Mouse (Mus musculus) heart, postnatal 0 days (tissue): Measurements from ENCODE around the gene Camta1. TPM values are rescaled to one million over a fixed set of nuclear protein-coding genes. Genes with fewer than 3 reads are reported as not detected.

Source experiments
- ATAC-seq: fragments of 200-750 bp; cut with Nextera tagmentation; 2 replicates; pipeline ENCODE4 v1.8.0; 2017; ENCODE audit warnings: low read depth, moderate number of reproducible peaks, moderate library complexity; ENCODE audit not compliant: insufficient read depth
- DNase-seq: peaks from one replicate; pipeline ENCODE4 v3.0.0-alpha.2; 2016; ENCODE audit warnings: low spot score
- H3K27ac ChIP-seq: fragments of 300-500 bp; sonication (generic); 2 replicates; pipeline ENCODE4 v1.5.1; 2014; ENCODE audit warnings: low read depth, mild to moderate bottlenecking
- H3K27me3 ChIP-seq: fragments of 300-500 bp; sonication (generic); 2 replicates; pipeline ENCODE4 v1.6.1; 2014; ENCODE audit warnings: low read length, mixed read lengths; ENCODE audit not compliant: control insufficient read depth, insufficient read depth
- H3K36me3 ChIP-seq: fragments of 300-500 bp; sonication (generic); replicated peaks from 2 replicates; pipeline ENCODE4 v1.6.1; 2014; ENCODE audit warnings: low read length, mixed read lengths; ENCODE audit not compliant: control insufficient read depth, insufficient read depth
- H3K4me1 ChIP-seq: fragments of 300-500 bp; sonication (generic); 2 replicates; pipeline ENCODE4 v1.6.1; 2014; ENCODE audit warnings: antibody characterized with exemption; ENCODE audit not compliant: control insufficient read depth, insufficient read depth
- H3K4me2 ChIP-seq: fragments of 300-500 bp; sonication (generic); 2 replicates; pipeline ENCODE4 v1.6.1; 2014; ENCODE audit warnings: low read depth, mild to moderate bottlenecking, low read length, moderate library complexity
- H3K4me3 ChIP-seq: fragments of 300-500 bp; sonication (generic); 2 replicates; pipeline ENCODE4 v1.5.1; 2014; ENCODE audit warnings: low read depth, low read length
- H3K9ac ChIP-seq: fragments of 300-500 bp; sonication (generic); replicated peaks from 2 replicates; pipeline ENCODE4 v1.6.1; 2014; ENCODE audit warnings: low read depth, low read length, mixed read lengths
- H3K9me3 ChIP-seq: fragments of 300-500 bp; sonication (generic); replicated peaks from 2 replicates; pipeline ENCODE4 v1.6.1; 2016; ENCODE audit warnings: low read length; ENCODE audit not compliant: control insufficient read depth
- CTCF ChIP-seq: IDR thresholded peaks from 2 replicates; pipeline ENCODE4 v1.5.1; 2016; ENCODE audit warnings: antibody characterized with exemption, control low read depth, low read depth
- EP300 ChIP-seq: IDR thresholded peaks from 2 replicates; pipeline ENCODE4 v1.6.1; 2016; ENCODE audit warnings: antibody characterized with exemption, low read depth
- WGBS: fragments of 180-500 bp; shearing (Covaris S2); extraction: QIAGEN DNeasy Blood & Tissue Kit; methylation state at CpG from one replicate; pipeline ENCODE4 v1.1.7; 2014; 5-methylcytosine and 5-hydroxymethylcytosine counted together
- polyA plus RNA-seq: library from polyadenylated mRNA; unstranded; fragments of >200 nt; fragmentation: Nextera tagmentation; extraction: Ambion mirVana; gene quantifications from 2 replicates; pipeline ENCODE4 v1.2.1, GENCODE M21; 2015
- total RNA-seq: library from RNA; depleted of rRNA; stranded (reverse); fragments of >200 nt; gene quantifications from 2 replicates; pipeline ENCODE4 v1.2.3, GENCODE M21; 2014; ENCODE audit warnings: low replicate concordance

The Camta1 gene
- total and polyA plus RNA-seq, 2 experiments from 2014 or later, result 72.7 to 240 TPM

DNA sequence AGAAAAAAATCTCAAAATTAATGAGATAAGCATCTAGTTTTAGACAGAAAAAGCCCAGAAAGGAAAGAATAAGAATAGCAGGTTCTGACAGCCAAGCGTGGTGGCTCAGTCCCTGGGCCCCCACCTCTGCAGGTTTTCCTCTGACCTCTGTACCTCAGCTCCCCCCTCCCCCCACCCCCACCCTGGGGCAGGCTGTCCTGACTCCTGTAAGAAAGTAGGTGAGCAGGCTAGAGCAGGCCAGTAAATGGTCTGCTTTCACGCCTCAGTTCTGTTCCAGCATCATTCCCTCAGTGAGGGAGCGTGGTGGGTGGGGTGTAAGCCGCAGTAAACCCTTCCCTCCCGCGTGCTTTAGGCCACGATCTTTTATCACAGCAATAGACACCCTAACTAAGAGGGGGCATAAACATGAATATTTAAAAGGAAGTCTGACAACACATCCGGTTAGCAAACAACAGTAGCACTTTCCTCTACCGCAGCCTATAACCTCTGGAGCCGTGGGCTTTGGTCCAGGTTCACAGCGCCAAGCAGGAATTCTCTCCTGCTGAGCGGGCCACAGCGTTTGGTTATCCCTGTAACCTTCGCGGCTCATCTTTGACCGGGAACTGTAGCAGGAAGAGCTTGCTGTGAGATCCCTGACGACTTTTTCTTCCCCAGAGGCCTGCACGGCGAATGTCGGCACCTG lies 972.3 kb downstream of the Camta1 start:
- DNase-seq (no peak), ATAC-seq (no peak)
- Histone ChIP-seq H3K4me2 (peak overlapping the region; percentile 48), H3K4me3 (peak overlapping the region; percentile 7; the same call in 1 of the 2 replicates), H3K4me1 (no peaks in the 10 kb centered on the region), H3K9me3 (no peaks in the 10 kb centered on the region), H3K9ac (no peak overlapping the region), H3K27me3 (no peaks in the 10 kb centered on the region), H3K36me3 (no peaks in the 10 kb centered on the region), H3K27ac (0 out of 2 replicates have a peak overlapping the region, but pooled peaks have one; percentile 3)
- TF ChIP-seq CTCF (no peak), EP300 (no peak)
- WGBS, result 43% methylated on average over 20 of the region's 20 CpGs

GRCm38 (mm10) chr4:150888492-150888891 lies 973.2 kb downstream of the Camta1 start:
- H3K27ac ChIP-seq, result no peak overlapping the region
- DNase-seq, result no peak
- no peaks in the 10 kb centered on the region for H3K4me1 ChIP-seq
- no peak for TF ChIP-seq CTCF
- no peak for TF ChIP-seq EP300
- no peak for ATAC-seq
- H3K9me3 ChIP-seq, result no peaks in the 10 kb centered on the region
- WGBS, result 80% methylated on average over 4 of the region's 4 CpGs
- no peaks in the 10 kb centered on the region for H3K36me3 ChIP-seq
- no peak overlapping the region for H3K9ac ChIP-seq
- H3K4me2 ChIP-seq, result no peak overlapping the region
- no peak overlapping the region for H3K4me3 ChIP-seq
- H3K27me3 ChIP-seq, result no peaks in the 10 kb centered on the region

- no peak overlapping the region for H3K4me3 ChIP-seq
- TF ChIP-seq EP300 (no peak), CTCF (no peak)
- no peak overlapping the region for H3K9ac ChIP-seq
- no peaks in the 10 kb centered on the region for H3K9me3 ChIP-seq
- no peak overlapping the region for H3K27ac ChIP-seq
- no peaks in the 10 kb centered on the region for H3K27me3 ChIP-seq
- no peaks in the 10 kb centered on the region for H3K4me1 ChIP-seq
- no peaks in the 10 kb centered on the region for H3K36me3 ChIP-seq
- no peak for DNase-seq
- 81% methylated on average over 5 of the region's 5 CpGs for WGBS
- ATAC-seq, result no peak
- no peak overlapping the region for H3K4me2 ChIP-seq
These were observed 973.8 kb downstream of the Camta1 start for GRCm38 (mm10) chr4:150887903-150888302.

DNA sequence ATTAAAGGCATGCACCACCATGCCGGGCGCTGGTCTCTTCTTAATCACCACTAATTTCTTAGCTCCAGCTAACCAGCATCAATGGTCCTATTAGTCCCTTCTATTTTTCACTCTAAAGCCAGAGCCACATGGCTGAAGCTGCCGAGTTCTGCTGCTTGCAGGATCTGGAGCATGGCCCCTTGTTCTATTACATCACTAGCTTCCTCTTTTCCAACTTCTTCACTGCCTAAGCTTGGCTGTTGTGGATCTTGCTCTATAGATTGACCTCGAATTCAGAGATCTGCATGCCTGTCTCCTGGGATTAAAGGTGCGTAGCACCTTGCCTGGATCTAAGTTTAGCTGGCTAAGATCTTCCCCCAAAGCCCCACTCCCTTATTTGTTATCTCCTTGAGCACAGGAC lies 979.0 kb downstream of the Camta1 start:
- H3K4me1 ChIP-seq, result no peaks in the 10 kb centered on the region
- H3K4me2 ChIP-seq, result no peak overlapping the region
- peaks cover 17% of the 10 kb centered on the region for H3K9me3 ChIP-seq
- H3K4me3 ChIP-seq, result no peak overlapping the region
- H3K9ac ChIP-seq, result no peak overlapping the region
- no peak overlapping the region for H3K27ac ChIP-seq
- no peaks in the 10 kb centered on the region for H3K27me3 ChIP-seq
- ATAC-seq (no peak), DNase-seq (no peak)
- 71% methylated on average over 5 of the region's 5 CpGs for WGBS
- H3K36me3 ChIP-seq, result no peaks in the 10 kb centered on the region
- TF ChIP-seq CTCF, result no peak
- no peak for TF ChIP-seq EP300

DNA sequence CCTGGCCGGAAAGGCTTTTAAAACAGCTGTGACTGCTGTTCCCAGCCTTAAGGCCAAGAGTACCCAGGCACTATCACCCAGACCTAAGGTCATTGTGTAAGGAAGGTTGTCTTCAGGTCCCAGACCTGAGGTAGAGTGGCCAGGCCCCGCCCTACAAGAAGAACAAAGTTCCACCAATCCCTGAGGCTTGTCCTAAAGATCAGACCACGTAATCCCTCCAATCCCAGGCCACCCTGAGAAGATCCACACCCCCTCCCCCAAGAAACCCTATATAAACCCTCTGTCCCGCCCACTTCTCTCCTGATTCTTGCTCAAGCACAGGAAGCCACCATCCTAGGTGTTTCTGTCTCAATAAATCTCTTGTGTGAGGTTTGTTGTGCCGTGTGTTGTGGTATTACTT lies 981.3 kb downstream of the Camta1 start:
- H3K4me1 ChIP-seq, result no peaks in the 10 kb centered on the region
- no peak overlapping the region for H3K4me3 ChIP-seq
- no peaks in the 10 kb centered on the region for H3K36me3 ChIP-seq
- no peak overlapping the region for H3K27ac ChIP-seq
- DNase-seq (no peak), ATAC-seq (no peak)
- no peak overlapping the region for H3K4me2 ChIP-seq
- H3K27me3 ChIP-seq, result no peaks in the 10 kb centered on the region
- H3K9me3 ChIP-seq, result peaks cover 17% of the 10 kb centered on the region
- no peak for TF ChIP-seq EP300
- no peak for TF ChIP-seq CTCF
- 77% methylated on average over 5 of the region's 5 CpGs for WGBS
- H3K9ac ChIP-seq, result no peak overlapping the region

DNA sequence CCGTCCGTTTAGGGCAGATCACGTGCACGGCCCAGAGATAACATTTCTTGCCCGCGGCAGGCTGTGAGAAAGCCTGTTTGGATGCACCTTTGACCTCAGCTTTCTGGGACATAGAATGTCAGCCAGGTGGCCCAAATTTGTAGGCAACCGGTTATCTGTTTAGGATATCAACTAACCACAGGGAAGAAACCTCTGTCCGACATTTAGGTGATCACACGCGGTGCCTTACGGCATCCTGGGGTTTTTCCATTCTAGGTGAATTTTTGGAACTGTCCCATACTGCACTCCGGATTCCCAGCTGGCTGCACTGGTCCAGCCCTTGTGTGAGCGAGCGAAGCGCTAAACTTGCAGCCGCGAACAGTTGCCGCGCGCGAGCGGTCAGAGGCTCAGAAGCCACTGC lies 982.0 kb downstream of the Camta1 start:
- 88% methylated on average over 22 of the region's 22 CpGs for WGBS
- no peak for ATAC-seq

More for the DNA sequence above, 982.0 kb downstream of the Camta1 start:
- DNase-seq, result no peak
- H3K4me3 ChIP-seq, result no peak overlapping the region
- H3K27me3 ChIP-seq, result no peaks in the 10 kb centered on the region
- H3K27ac ChIP-seq, result no peak overlapping the region
- TF ChIP-seq CTCF, result no peak
- no peak for TF ChIP-seq EP300
- H3K4me1 ChIP-seq, result no peaks in the 10 kb centered on the region
- H3K36me3 ChIP-seq, result no peaks in the 10 kb centered on the region
- H3K4me2 ChIP-seq, result no peak overlapping the region
- peaks cover 17% of the 10 kb centered on the region for H3K9me3 ChIP-seq
- no peak overlapping the region for H3K9ac ChIP-seq
